Mouse (Mus musculus) lung, embryonic 14.5 days (tissue): ENCODE results near the gene Emilin1. TPM values are rescaled to one million over a fixed set of nuclear protein-coding genes. Genes with fewer than 3 reads are reported as not detected.

Experiments
- ATAC-seq: fragments of 200-750 bp; cut with Nextera tagmentation; 2 replicates; pipeline ENCODE4 v1.8.0; 2017; ENCODE audit warnings: mild to moderate bottlenecking, moderate TSS enrichment, moderate library complexity; ENCODE audit not compliant: insufficient read depth
- DNase-seq: peaks from one replicate; pipeline ENCODE4 v3.0.0-alpha.2; 2015
- H3K27ac ChIP-seq: fragments of 300-500 bp; sonication (generic); 2 replicates; pipeline ENCODE4 v1.5.1; 2014; ENCODE audit warnings: low read depth, mild to moderate bottlenecking, moderate library complexity
- H3K27me3 ChIP-seq: fragments of 300-500 bp; sonication (generic); 2 replicates; pipeline ENCODE4 v1.6.1; 2014; ENCODE audit warnings: low read length, control low read depth; ENCODE audit not compliant: insufficient read depth
- H3K36me3 ChIP-seq: fragments of 300-500 bp; sonication (generic); 2 replicates; pipeline ENCODE4 v1.6.1; 2014; ENCODE audit warnings: control low read depth; ENCODE audit not compliant: insufficient read depth
- H3K4me1 ChIP-seq: fragments of 300-500 bp; sonication (generic); 2 replicates; pipeline ENCODE4 v1.6.1; 2014; ENCODE audit warnings: antibody characterized with exemption, control low read depth; ENCODE audit not compliant: insufficient read depth
- H3K4me2 ChIP-seq: fragments of 300-500 bp; sonication (generic); 2 replicates; pipeline ENCODE4 v1.6.1; 2014; ENCODE audit warnings: mild to moderate bottlenecking
- H3K4me3 ChIP-seq: fragments of 300-500 bp; sonication (generic); 2 replicates; pipeline ENCODE4 v1.5.1; 2014; ENCODE audit warnings: low read depth, low read length
- H3K9ac ChIP-seq: fragments of 300-500 bp; sonication (generic); 2 replicates; pipeline ENCODE4 v1.6.1; 2014
- H3K9me3 ChIP-seq: fragments of 300-500 bp; sonication (generic); 2 replicates; pipeline ENCODE4 v1.6.1; 2016; ENCODE audit warnings: low read depth, low read length, control low read depth
- CTCF ChIP-seq: IDR thresholded peaks from 2 replicates; pipeline ENCODE4 v1.5.1; 2016; ENCODE audit warnings: antibody characterized with exemption, low read depth
- WGBS: fragments of 180-500 bp; shearing (Covaris S2); extraction: QIAGEN DNeasy Blood & Tissue Kit; methylation state at CpG from one replicate; pipeline ENCODE4 v1.1.7; 2014; 5-methylcytosine and 5-hydroxymethylcytosine counted together
- polyA plus RNA-seq: library from polyadenylated mRNA; unstranded; fragments of >200 nt; fragmentation: Nextera tagmentation; extraction: Ambion mirVana; gene quantifications from 2 replicates; pipeline ENCODE4 v1.2.1, GENCODE M21; 2014

Gene Emilin1
- polyA plus RNA-seq, 1 experiment from 2014 or later, result 185 TPM

GRCm38 (mm10) chr5:30963916-30964315, 50.7 kb downstream of the Emilin1 start:
- Histone ChIP-seq H3K27me3 (no peaks in the 10 kb centered on the region; the same call in 1 of the 2 replicates), H3K27ac (no peak overlapping the region), H3K9me3 (no peaks in the 10 kb centered on the region), H3K4me3 (no peak overlapping the region), H3K4me2 (no peak overlapping the region), H3K36me3 (no peaks in the 10 kb centered on the region; the same call in 1 of the 2 replicates), H3K4me1 (peaks cover 4% of the 10 kb centered on the region), H3K9ac (no peak overlapping the region)
- no peak for DNase-seq
- WGBS, result 74% methylated on average over 3 of the region's 3 CpGs
- TF ChIP-seq CTCF, result no peak
- no peak for ATAC-seq

- TF ChIP-seq CTCF, result no peak
- DNase-seq, result no peak
- 83% methylated on average over 4 of the region's 4 CpGs for WGBS
Measured at GRCm38 (mm10) chr5:30966189-30966588, 53.0 kb downstream of the Emilin1 start.

GRCm38 (mm10) chr5:30968416-30968815, 55.2 kb downstream of the Emilin1 start, which contains the start of gene Tcf23:
Gene Tcf23 (plus strand): TSS chr5:30968662.
- Histone ChIP-seq H3K9me3 (no peaks in the 10 kb centered on the region), H3K4me2 (no peak within 1 kb of the TSS), H3K4me3 (no peak within 1 kb of the TSS), H3K9ac (no peak within 1 kb of the TSS), H3K27ac (no peak within 1 kb of the TSS), H3K36me3 (no peaks in the 10 kb centered on the region), H3K27me3 (no peaks in the 10 kb centered on the region; the same call in 1 of the 2 replicates), H3K4me1 (no peaks in the 10 kb centered on the region)
- WGBS, result 66% methylated on average over 8 of the region's 8 CpGs
- ATAC-seq (no peak), DNase-seq (peak; percentile 37)
- TF ChIP-seq CTCF, result no peak

More at GRCm38 (mm10) chr5:30966189-30966588, 53.0 kb downstream of the Emilin1 start:
- no peak for ATAC-seq
- H3K27ac ChIP-seq, result no peak overlapping the region
- H3K9ac ChIP-seq, result no peak overlapping the region
- H3K4me1 ChIP-seq, result no peaks in the 10 kb centered on the region
- H3K27me3 ChIP-seq, result no peaks in the 10 kb centered on the region; the same call in 1 of the 2 replicates
- no peaks in the 10 kb centered on the region for H3K9me3 ChIP-seq
- H3K36me3 ChIP-seq, result no peaks in the 10 kb centered on the region
- no peak overlapping the region for H3K4me3 ChIP-seq
- no peak overlapping the region for H3K4me2 ChIP-seq

GRCm38 (mm10) chr5:30969440-30969839, 56.2 kb downstream of the Emilin1 start:
- Histone ChIP-seq H3K9me3 (no peaks in the 10 kb centered on the region), H3K27ac (no peak overlapping the region), H3K4me3 (no peak overlapping the region), H3K27me3 (no peaks in the 10 kb centered on the region; the same call in 1 of the 2 replicates), H3K9ac (no peak overlapping the region), H3K4me2 (no peak overlapping the region), H3K36me3 (no peaks in the 10 kb centered on the region), H3K4me1 (no peaks in the 10 kb centered on the region)
- TF ChIP-seq CTCF, result no peak
- WGBS, result 65% methylated on average over 2 of the region's 2 CpGs
- no peak for DNase-seq
- ATAC-seq, result no peak

Other genes starting within 250 kb of the Emilin1 start
- 416 and 454 TPM in 2 replicates for gene Cenpa, start 246.6 kb upstream of the Emilin1 start, polyA plus RNA-seq
- gene Dpysl5, start 201.8 kb upstream of the Emilin1 start, polyA plus RNA-seq, result 6.6 and 7.3 TPM in 2 replicates
- gene Mapre3, start 98.8 kb upstream of the Emilin1 start, polyA plus RNA-seq, result 17.9 and 18.2 TPM in 2 replicates
- gene Tmem214, start 45.4 kb upstream of the Emilin1 start, polyA plus RNA-seq, result 72.3 and 72.5 TPM in 2 replicates
- 25.2 and 26.0 TPM in 2 replicates for gene Agbl5, start 24.7 kb upstream of the Emilin1 start, polyA plus RNA-seq
- 472 and 477 TPM in 2 replicates for gene Ost4, start 5.6 kb upstream of the Emilin1 start, polyA plus RNA-seq
- 13.0 and 15.0 TPM in 2 replicates for gene Khk, start 8.0 kb downstream of the Emilin1 start, polyA plus RNA-seq
- 2.3 and 2.6 TPM in 2 replicates for gene Cgref1, start 32.2 kb downstream of the Emilin1 start, polyA plus RNA-seq
- gene Preb, start 47.0 kb downstream of the Emilin1 start, polyA plus RNA-seq, result 79.8 and 99.6 TPM in 2 replicates
- gene Tcf23, start 55.3 kb downstream of the Emilin1 start, polyA plus RNA-seq, result 0.16 and 0.25 TPM in 2 replicates
- 148 and 159 TPM in 2 replicates for gene Atraid, start 134.9 kb downstream of the Emilin1 start, polyA plus RNA-seq
- gene Slc5a6, start 135.5 kb downstream of the Emilin1 start, polyA plus RNA-seq, result 7.2 and 8.0 TPM in 2 replicates
- gene Cad, start 141.4 kb downstream of the Emilin1 start, polyA plus RNA-seq, result 38.0 and 43.4 TPM in 2 replicates
- not detected in 2 replicates for gene Dnajc5g, start 192.9 kb downstream of the Emilin1 start, polyA plus RNA-seq
- 0.38 TPM in 1 of 2 replicates, not detected in the other for gene Slc30a3, start 194.8 kb downstream of the Emilin1 start, polyA plus RNA-seq
- gene Trim54, start 203.3 kb downstream of the Emilin1 start, polyA plus RNA-seq, result 0.30 TPM in 1 of 2 replicates, not detected in the other
- not detected in 2 replicates for gene Ucn, start 225.4 kb downstream of the Emilin1 start, polyA plus RNA-seq
- 55.3 and 58.3 TPM in 2 replicates for gene Mpv17, start 240.8 kb downstream of the Emilin1 start, polyA plus RNA-seq